Mouse (Mus musculus): ENCODE data around the gene Mt4.

The Mt4 gene

GRCm38 (mm10) chr8:94136933-94137332, at the start of gene Mt4:
Gene Mt4, plus strand, starts transcription at chr8:94137197.
- no peak for DNase-seq (ENCODE audit: low spot score in 2 of 2)

GRCm38 (mm10) chr8:94087964-94088363, 49.0 kb upstream of the Mt4 start:
- no peak for DNase-seq (ENCODE audit: low spot score in 2 of 2)

- no peak for DNase-seq (ENCODE audit: low spot score in 2 of 2)
Observed at GRCm38 (mm10) chr8:94089715-94090114, 47.3 kb upstream of the Mt4 start.

- no peak for DNase-seq (ENCODE audit: low spot score in 2 of 2)
Observed at GRCm38 (mm10) chr8:94092848-94093247, 44.1 kb upstream of the Mt4 start.

- no peak for DNase-seq (ENCODE audit: low spot score in 2 of 2)
Observed at GRCm38 (mm10) chr8:94094281-94094680, 42.7 kb upstream of the Mt4 start.

GRCm38 (mm10) chr8:94098081-94098974, 38.7 kb upstream of the Mt4 start, which contains the start of gene Bbs2:
Gene Bbs2, minus strand, starts transcription at chr8:94098928.
- DNase-seq (ENCODE audit: low spot score in 2 of 2): peak; percentile 94

GRCm38 (mm10) chr8:94098996-94099395, 38.0 kb upstream of the Mt4 start:
- no peak for DNase-seq (ENCODE audit: low spot score in 2 of 2)

- no peak for DNase-seq (ENCODE audit: low spot score in 2 of 2)
Observed at GRCm38 (mm10) chr8:94104146-94104545, 32.9 kb upstream of the Mt4 start.

- no peak for DNase-seq (ENCODE audit: low spot score in 2 of 2)
Observed at GRCm38 (mm10) chr8:94107871-94108270, 29.1 kb upstream of the Mt4 start.

- DNase-seq (ENCODE audit: low spot score in 2 of 2): no peak
Observed at GRCm38 (mm10) chr8:94109396-94109795, 27.6 kb upstream of the Mt4 start.

- no peak for DNase-seq (ENCODE audit: low spot score in 2 of 2)
Observed at GRCm38 (mm10) chr8:94109835-94110234, 27.2 kb upstream of the Mt4 start.

- DNase-seq (ENCODE audit: low spot score in 2 of 2): no peak
Observed at GRCm38 (mm10) chr8:94110526-94111177, 26.3 kb upstream of the Mt4 start.

GRCm38 (mm10) chr8:94113435-94113834, 23.6 kb upstream of the Mt4 start:
- DNase-seq (ENCODE audit: low spot score in 2 of 2): no peak

GRCm38 (mm10) chr8:94113972-94114371, 23.0 kb upstream of the Mt4 start:
- DNase-seq (ENCODE audit: low spot score in 2 of 2): no peak

- DNase-seq (ENCODE audit: low spot score in 2 of 2): no peak
Observed at GRCm38 (mm10) chr8:94118776-94119430, 18.1 kb upstream of the Mt4 start.

- DNase-seq (ENCODE audit: low spot score in 2 of 2): no peak
Observed at GRCm38 (mm10) chr8:94121625-94122024, 15.4 kb upstream of the Mt4 start.

GRCm38 (mm10) chr8:94122711-94123468, 14.1 kb upstream of the Mt4 start:
- no peak for DNase-seq (ENCODE audit: low spot score in 2 of 2)

GRCm38 (mm10) chr8:94127711-94128110, 9.3 kb upstream of the Mt4 start:
- no peak for DNase-seq (ENCODE audit: low spot score in 2 of 2)

- no peak for DNase-seq (ENCODE audit: low spot score in 2 of 2)
Observed at GRCm38 (mm10) chr8:94129133-94129789, 7.7 kb upstream of the Mt4 start.

- DNase-seq (ENCODE audit: low spot score in 2 of 2): no peak
Observed at GRCm38 (mm10) chr8:94130126-94130525, 6.9 kb upstream of the Mt4 start.

- DNase-seq (ENCODE audit: low spot score in 2 of 2): no peak
Observed at GRCm38 (mm10) chr8:94132096-94132495, 4.9 kb upstream of the Mt4 start.
